Mouse (Mus musculus): ENCODE results near the gene Naxe. TPM values are rescaled to one million over a fixed set of nuclear protein-coding genes. Genes with fewer than 3 reads are reported as not detected.

Naxe gene
- polyA plus RNA-seq, 1 experiment, result 61.8 TPM

DNA sequence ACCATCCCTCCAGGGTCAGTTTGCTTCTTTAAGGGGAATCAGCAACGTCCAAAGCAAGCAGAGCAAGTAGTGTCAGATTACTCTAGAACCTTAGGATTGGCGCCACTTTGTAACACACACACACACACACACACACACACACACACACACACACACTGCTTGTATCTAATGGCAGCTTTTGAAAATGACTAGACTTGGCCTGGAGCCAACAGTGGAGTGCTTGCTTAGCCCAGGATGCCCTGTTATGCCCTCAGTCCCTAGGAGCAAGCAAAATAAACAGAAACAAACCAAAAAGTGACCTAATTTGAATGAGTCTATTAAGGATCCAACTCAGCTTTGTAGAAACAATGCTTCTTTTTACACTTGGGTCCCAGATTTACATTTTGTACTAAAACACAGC is 10.1 kb upstream of the Naxe start:
- no peak overlapping the region for H3K4me3 ChIP-seq (ENCODE audit: control insufficient read depth, low read depth, low read length)
- TF ChIP-seq POLR2A (IDR thresholded peaks at IDR 0.05; ENCODE audit: control insufficient read depth, low read depth, low read length) (no peak), CTCF (IDR thresholded peaks at IDR 0.05; ENCODE audit: control insufficient read depth, insufficient read depth, insufficient replicate concordance, low read depth, low read length) (no peak)
- no peaks in the 10 kb centered on the region; the same call in 1 of the 2 replicates for H3K4me1 ChIP-seq (ENCODE audit: control insufficient read depth, insufficient read depth, low read length)
- no peaks in the 10 kb centered on the region for H3K27me3 ChIP-seq (ENCODE audit: control insufficient read depth, insufficient read depth, low read length)
- H3K27ac ChIP-seq (ENCODE audit: control insufficient read depth, insufficient read depth, low read depth, low read length), result no peak overlapping the region
- no peaks in the 10 kb centered on the region for H3K36me3 ChIP-seq (ENCODE audit: control insufficient read depth, insufficient read depth, low read length)

DNA sequence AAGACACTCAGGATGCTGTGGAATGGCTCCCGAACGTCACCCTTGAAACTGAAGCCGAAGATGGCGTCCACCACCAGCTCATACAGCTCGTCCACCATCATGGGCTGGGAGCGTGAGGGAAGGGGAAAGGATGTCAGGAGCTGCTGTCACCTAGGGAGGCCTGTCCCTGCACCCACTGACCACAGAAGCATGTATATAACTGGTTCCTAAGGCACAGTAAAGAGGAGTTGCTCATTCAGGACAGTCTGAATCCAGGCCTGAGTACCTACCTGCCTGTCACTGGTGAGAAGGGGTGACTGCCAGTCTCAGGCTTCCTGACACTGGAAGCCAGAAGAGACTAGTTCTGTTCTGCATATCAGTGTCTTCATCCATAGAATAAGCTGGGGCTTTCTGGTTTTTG is 1.3 kb downstream of the Naxe start:
- H3K36me3 ChIP-seq (ENCODE audit: control insufficient read depth, insufficient read depth, low read length), result no peaks in the 10 kb centered on the region; the same call in none of the 2 replicates

DNA sequence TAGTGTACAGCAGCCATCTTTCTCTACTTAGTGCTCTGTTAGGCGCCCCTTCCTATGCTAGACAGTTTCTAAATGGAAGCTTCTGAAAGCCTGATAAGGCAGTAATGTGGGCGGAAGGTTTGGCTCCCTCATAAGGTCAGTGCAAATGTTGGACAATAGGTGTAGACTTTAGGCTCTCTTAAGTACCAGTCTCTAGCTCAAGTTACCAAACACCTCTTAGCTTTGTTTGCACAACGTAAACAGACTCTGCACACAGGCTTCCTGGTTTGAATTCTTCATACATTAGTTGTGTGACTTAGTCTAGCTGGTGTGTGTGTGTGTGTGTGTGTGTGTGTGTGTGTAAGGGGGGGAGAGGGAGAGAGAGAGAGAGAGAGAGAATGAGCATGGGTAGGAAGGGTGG is 8.8 kb downstream of the Naxe start:
- Histone ChIP-seq H3K4me1 (ENCODE audit: control insufficient read depth, insufficient read depth, low read length) (no peaks in the 10 kb centered on the region), H3K27me3 (ENCODE audit: control insufficient read depth, insufficient read depth, low read length) (no peaks in the 10 kb centered on the region), H3K36me3 (ENCODE audit: control insufficient read depth, insufficient read depth, low read length) (no peaks in the 10 kb centered on the region; the same call in none of the 2 replicates), H3K27ac (ENCODE audit: control insufficient read depth, insufficient read depth, low read depth, low read length) (no peak overlapping the region), H3K4me3 (ENCODE audit: control insufficient read depth, low read depth, low read length) (no peak overlapping the region)
- TF ChIP-seq CTCF (IDR thresholded peaks at IDR 0.05; ENCODE audit: control insufficient read depth, insufficient read depth, insufficient replicate concordance, low read depth, low read length) (no peak), POLR2A (IDR thresholded peaks at IDR 0.05; ENCODE audit: control insufficient read depth, low read depth, low read length) (no peak)

More for the DNA sequence above, 1.3 kb downstream of the Naxe start:
- Histone ChIP-seq H3K27me3 (ENCODE audit: control insufficient read depth, insufficient read depth, low read length) (no peaks in the 10 kb centered on the region), H3K27ac (ENCODE audit: control insufficient read depth, insufficient read depth, low read depth, low read length) (no peak overlapping the region), H3K4me3 (ENCODE audit: control insufficient read depth, low read depth, low read length) (no peak overlapping the region), H3K4me1 (ENCODE audit: control insufficient read depth, insufficient read depth, low read length) (peaks cover 8% of the 10 kb centered on the region)
- TF ChIP-seq POLR2A (IDR thresholded peaks at IDR 0.05; ENCODE audit: control insufficient read depth, low read depth, low read length) (no peak), CTCF (IDR thresholded peaks at IDR 0.05; ENCODE audit: control insufficient read depth, insufficient read depth, insufficient replicate concordance, low read depth, low read length) (no peak)

DNA sequence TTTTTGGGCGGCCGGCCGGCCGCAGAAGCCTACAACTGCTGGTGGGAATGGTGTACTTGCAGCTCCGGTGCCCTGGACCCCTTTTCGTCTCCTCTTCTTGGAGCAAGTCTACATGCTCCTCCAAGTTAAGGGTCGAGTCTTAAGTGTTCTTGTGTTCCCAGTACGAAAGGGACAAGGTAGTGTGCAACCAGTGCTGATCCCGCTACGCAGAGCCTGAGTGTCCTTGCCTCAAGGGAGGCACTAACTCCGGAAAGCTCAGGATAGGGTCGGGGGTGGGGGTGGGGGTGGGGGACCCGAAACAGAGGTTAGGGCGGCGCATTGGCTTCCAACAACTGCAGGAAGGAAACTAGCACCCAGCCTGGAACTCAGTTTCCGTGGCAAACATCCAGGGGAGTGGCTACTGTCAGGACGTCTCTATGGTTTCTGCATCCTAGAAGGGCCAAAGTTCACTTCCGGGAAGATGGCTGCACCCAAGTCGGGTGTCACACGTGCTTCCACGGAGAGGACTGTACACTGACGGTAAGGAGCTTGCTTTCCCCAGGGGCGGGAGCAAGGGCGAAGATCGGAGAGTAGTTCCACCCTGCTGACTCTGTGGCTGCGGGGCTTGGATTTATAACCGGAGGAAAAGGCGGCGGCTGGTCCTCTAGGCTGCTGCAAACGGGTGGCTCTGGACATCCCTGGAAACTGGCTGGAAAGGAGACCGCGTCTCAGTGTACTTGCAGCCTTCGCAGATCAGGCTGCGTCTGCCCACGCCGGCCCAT is 15.5 kb downstream of the Naxe start, which contains the start of gene Gpatch4:
Gpatch4 (plus strand) TSS at position 448 of the 761 bp plus-strand sequence.
- H3K36me3 ChIP-seq (ENCODE audit: control insufficient read depth, insufficient read depth, low read length), result no peaks in the 10 kb centered on the region
- peaks cover 3% of the 10 kb centered on the region for H3K4me1 ChIP-seq (ENCODE audit: control insufficient read depth, insufficient read depth, low read length)
- TF ChIP-seq CTCF (IDR thresholded peaks at IDR 0.05; ENCODE audit: control insufficient read depth, insufficient read depth, insufficient replicate concordance, low read depth, low read length), result no peak
- TF ChIP-seq POLR2A (IDR thresholded peaks at IDR 0.05; ENCODE audit: control insufficient read depth, low read depth, low read length), result peak; percentile 69
- H3K4me3 ChIP-seq (ENCODE audit: control insufficient read depth, low read depth, low read length), result peak within 1 kb of the TSS; percentile 97
- no peaks in the 10 kb centered on the region for H3K27me3 ChIP-seq (ENCODE audit: control insufficient read depth, insufficient read depth, low read length)
- H3K27ac ChIP-seq (ENCODE audit: control insufficient read depth, insufficient read depth, low read depth, low read length), result peak within 1 kb of the TSS; percentile 47; the same call in 1 of the 2 replicates

DNA sequence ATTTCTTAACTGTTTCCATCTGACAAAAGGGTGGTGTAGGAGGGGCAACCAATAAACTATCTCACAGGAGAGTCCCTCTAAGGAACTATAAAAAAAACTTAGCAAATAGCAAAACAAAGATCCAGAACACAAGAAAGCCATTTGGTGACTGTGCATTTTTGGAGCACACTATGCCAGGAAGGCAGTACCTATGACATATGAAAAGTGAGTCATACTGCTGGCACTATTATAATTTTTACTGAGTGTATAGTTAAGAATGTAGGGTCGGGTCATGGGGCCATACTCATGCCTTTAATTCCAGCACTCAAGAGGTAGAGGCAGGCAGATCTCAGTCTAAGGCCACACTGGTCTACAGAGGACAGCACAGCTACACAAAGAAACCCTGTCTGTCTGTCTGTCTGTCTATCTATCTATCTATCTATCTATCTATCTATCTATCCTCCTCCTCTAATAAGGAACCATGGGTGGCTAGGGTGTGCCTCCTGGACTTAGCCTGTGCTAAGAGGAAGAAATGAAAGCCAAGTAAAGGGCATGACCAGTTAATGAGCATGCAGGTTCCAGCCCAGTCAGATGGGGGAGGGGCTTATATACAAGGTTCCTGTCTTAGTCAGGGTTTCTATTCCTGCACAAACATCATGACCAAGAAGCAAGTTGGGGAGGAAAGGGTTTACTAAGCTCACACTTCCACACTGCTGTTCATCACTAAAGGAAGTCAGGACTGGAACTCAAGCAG is 22.6 kb downstream of the Naxe start:
- Histone ChIP-seq H3K36me3 (ENCODE audit: control insufficient read depth, insufficient read depth, low read length) (no peaks in the 10 kb centered on the region), H3K27ac (ENCODE audit: control insufficient read depth, insufficient read depth, low read depth, low read length) (no peak overlapping the region), H3K4me3 (ENCODE audit: control insufficient read depth, low read depth, low read length) (no peak overlapping the region), H3K4me1 (ENCODE audit: control insufficient read depth, insufficient read depth, low read length) (peaks cover 5% of the 10 kb centered on the region; the same call in 1 of the 2 replicates), H3K27me3 (ENCODE audit: control insufficient read depth, insufficient read depth, low read length) (no peaks in the 10 kb centered on the region)
- TF ChIP-seq POLR2A (IDR thresholded peaks at IDR 0.05; ENCODE audit: control insufficient read depth, low read depth, low read length) (no peak), CTCF (IDR thresholded peaks at IDR 0.05; ENCODE audit: control insufficient read depth, insufficient read depth, insufficient replicate concordance, low read depth, low read length) (no peak)

DNA sequence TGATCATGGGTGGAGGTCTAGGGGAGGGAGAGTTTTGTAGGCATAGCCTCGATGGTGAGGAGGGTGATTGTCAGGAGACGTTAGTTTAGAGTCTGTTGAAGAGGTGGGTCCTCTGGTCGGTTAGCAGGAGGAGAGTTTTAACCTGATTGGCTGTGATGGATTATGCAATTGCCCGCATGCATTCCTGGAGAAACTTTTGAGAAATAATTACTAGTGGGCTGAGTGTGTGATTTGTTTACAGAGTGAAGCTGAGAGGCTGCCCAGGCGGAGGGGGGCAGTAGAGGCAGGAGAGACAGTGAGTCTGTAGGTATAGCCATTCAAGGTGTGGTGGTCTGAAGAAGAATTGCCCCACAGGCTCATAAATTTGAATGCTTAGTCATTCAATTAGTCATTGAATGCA is 24.8 kb downstream of the Naxe start:
- no peaks in the 10 kb centered on the region for H3K36me3 ChIP-seq (ENCODE audit: control insufficient read depth, insufficient read depth, low read length)
- H3K4me3 ChIP-seq (ENCODE audit: control insufficient read depth, low read depth, low read length), result no peak overlapping the region
- H3K4me1 ChIP-seq (ENCODE audit: control insufficient read depth, insufficient read depth, low read length), result peaks cover 6% of the 10 kb centered on the region; the same call in 1 of the 2 replicates
- TF ChIP-seq CTCF (IDR thresholded peaks at IDR 0.05; ENCODE audit: control insufficient read depth, insufficient read depth, insufficient replicate concordance, low read depth, low read length) (no peak), POLR2A (IDR thresholded peaks at IDR 0.05; ENCODE audit: control insufficient read depth, low read depth, low read length) (no peak)
- H3K27me3 ChIP-seq (ENCODE audit: control insufficient read depth, insufficient read depth, low read length), result no peaks in the 10 kb centered on the region
- H3K27ac ChIP-seq (ENCODE audit: control insufficient read depth, insufficient read depth, low read depth, low read length), result no peak overlapping the region
